Mouse (Mus musculus): ENCODE results near the gene Cntnap1. TPM values are rescaled to one million over a fixed set of nuclear protein-coding genes. Genes with fewer than 3 reads are reported as not detected.

The Cntnap1 gene
- polyA plus RNA-seq, 1 experiment from 2014 or later = 0.21 TPM

Small RNA genes within 50 kb of the gene (microRNA-seq; reads per million reads assigned to microRNA genes)
- gene Gm27626 = not detected

Other genes with a start within 250 kb of the Cntnap1 start
- gene Stat3, start 231.0 kb upstream of the Cntnap1 start, polyA plus RNA-seq (2014; fragmentation: Nextera tagmentation; extraction: Ambion mirVana) = 37.1 and 39.4 TPM in 2 replicates
- 10.2 and 13.3 TPM in 2 replicates for gene Cavin1, start 199.6 kb upstream of the Cntnap1 start, polyA plus RNA-seq (2014; fragmentation: Nextera tagmentation; extraction: Ambion mirVana)
- 27.1 and 32.0 TPM in 2 replicates for gene Atp6v0a1, start 161.1 kb upstream of the Cntnap1 start, polyA plus RNA-seq (2014; fragmentation: Nextera tagmentation; extraction: Ambion mirVana)
- 5.2 and 5.3 TPM in 2 replicates for gene Naglu, start 100.5 kb upstream of the Cntnap1 start, polyA plus RNA-seq (2014; fragmentation: Nextera tagmentation; extraction: Ambion mirVana)
- gene Hsd17b1, start 92.1 kb upstream of the Cntnap1 start, polyA plus RNA-seq (2014; fragmentation: Nextera tagmentation; extraction: Ambion mirVana) = 0.15 TPM in 1 of 2 replicates, not detected in the other
- 40.5 and 49.4 TPM in 2 replicates for gene Coasy, start 88.0 kb upstream of the Cntnap1 start, polyA plus RNA-seq (2014; fragmentation: Nextera tagmentation; extraction: Ambion mirVana)
- gene Mlx, start 83.2 kb upstream of the Cntnap1 start, polyA plus RNA-seq (2014; fragmentation: Nextera tagmentation; extraction: Ambion mirVana) = 40.6 and 48.9 TPM in 2 replicates
- 71.1 and 71.6 TPM in 2 replicates for gene Psmc3ip, start 75.1 kb upstream of the Cntnap1 start, polyA plus RNA-seq (2014; fragmentation: Nextera tagmentation; extraction: Ambion mirVana)
- gene Retreg3, start 50.6 kb upstream of the Cntnap1 start, polyA plus RNA-seq (2014; fragmentation: Nextera tagmentation; extraction: Ambion mirVana) = 10.3 and 10.8 TPM in 2 replicates
- gene Tubg1, start 50.6 kb upstream of the Cntnap1 start, polyA plus RNA-seq (2014; fragmentation: Nextera tagmentation; extraction: Ambion mirVana) = 113 and 119 TPM in 2 replicates
- 4.8 and 5.0 TPM in 2 replicates for gene Tubg2, start 14.6 kb upstream of the Cntnap1 start, polyA plus RNA-seq (2014; fragmentation: Nextera tagmentation; extraction: Ambion mirVana)
- 2.6 and 4.1 TPM in 2 replicates for gene Plekhh3, start 828 bp downstream of the Cntnap1 start, polyA plus RNA-seq (2014; fragmentation: Nextera tagmentation; extraction: Ambion mirVana)
- 0.13 TPM in 1 of 2 replicates, not detected in the other for gene Ccr10, start 4.9 kb downstream of the Cntnap1 start, polyA plus RNA-seq (2014; fragmentation: Nextera tagmentation; extraction: Ambion mirVana)
- 12.7 and 13.4 TPM in 2 replicates for gene Ezh1, start 55.9 kb downstream of the Cntnap1 start, polyA plus RNA-seq (2014; fragmentation: Nextera tagmentation; extraction: Ambion mirVana)
- gene Ramp2, start 75.5 kb downstream of the Cntnap1 start, polyA plus RNA-seq (2014; fragmentation: Nextera tagmentation; extraction: Ambion mirVana) = 60.4 and 67.2 TPM in 2 replicates
- 111 and 120 TPM in 2 replicates for gene Vps25, start 83.2 kb downstream of the Cntnap1 start, polyA plus RNA-seq (2014; fragmentation: Nextera tagmentation; extraction: Ambion mirVana)
- 7.0 and 8.1 TPM in 2 replicates for gene Wnk4, start 90.0 kb downstream of the Cntnap1 start, polyA plus RNA-seq (2014; fragmentation: Nextera tagmentation; extraction: Ambion mirVana)
- 1.3 and 1.8 TPM in 2 replicates for gene Cntd1, start 108.5 kb downstream of the Cntnap1 start, polyA plus RNA-seq (2014; fragmentation: Nextera tagmentation; extraction: Ambion mirVana)
- 191 and 204 TPM in 2 replicates for gene Coa3, start 108.6 kb downstream of the Cntnap1 start, polyA plus RNA-seq (2014; fragmentation: Nextera tagmentation; extraction: Ambion mirVana)
- 135 and 139 TPM in 2 replicates for gene Becn1, start 131.8 kb downstream of the Cntnap1 start, polyA plus RNA-seq (2014; fragmentation: Nextera tagmentation; extraction: Ambion mirVana)
- gene Psme3, start 145.7 kb downstream of the Cntnap1 start, polyA plus RNA-seq (2014; fragmentation: Nextera tagmentation; extraction: Ambion mirVana) = 158 and 164 TPM in 2 replicates
- 1.5 and 1.9 TPM in 2 replicates for gene Aoc2, start 154.5 kb downstream of the Cntnap1 start, polyA plus RNA-seq (2014; fragmentation: Nextera tagmentation; extraction: Ambion mirVana)
- gene Aoc3, start 160.1 kb downstream of the Cntnap1 start, polyA plus RNA-seq (2014; fragmentation: Nextera tagmentation; extraction: Ambion mirVana) = not detected in 2 replicates
- not detected in 2 replicates for gene G6pc, start 197.0 kb downstream of the Cntnap1 start, polyA plus RNA-seq (2014; fragmentation: Nextera tagmentation; extraction: Ambion mirVana)
- gene Aarsd1, start 247.1 kb downstream of the Cntnap1 start, polyA plus RNA-seq (2014; fragmentation: Nextera tagmentation; extraction: Ambion mirVana) = 89.0 and 91.6 TPM in 2 replicates